Mouse (Mus musculus) kidney, adult 2 months (tissue): Measurements from ENCODE around the gene Tmbim1.

Source experiments
- CTCF ChIP-seq: fragments of 200-500 bp; conservative IDR thresholded peaks from 2 replicates; pipeline ENCODE4 v1.5.1; 2011; ENCODE audit warnings: low read depth, mild to moderate bottlenecking, control low read depth, low read length, moderate library complexity, mixed read lengths; ENCODE audit not compliant: insufficient read depth, insufficient read length
- POLR2A ChIP-seq: fragments of 200-500 bp; IDR thresholded peaks from one replicate; pipeline ENCODE4 v1.6.1; 2011; ENCODE audit warnings: low read depth, low read length, control low read depth

DNA sequence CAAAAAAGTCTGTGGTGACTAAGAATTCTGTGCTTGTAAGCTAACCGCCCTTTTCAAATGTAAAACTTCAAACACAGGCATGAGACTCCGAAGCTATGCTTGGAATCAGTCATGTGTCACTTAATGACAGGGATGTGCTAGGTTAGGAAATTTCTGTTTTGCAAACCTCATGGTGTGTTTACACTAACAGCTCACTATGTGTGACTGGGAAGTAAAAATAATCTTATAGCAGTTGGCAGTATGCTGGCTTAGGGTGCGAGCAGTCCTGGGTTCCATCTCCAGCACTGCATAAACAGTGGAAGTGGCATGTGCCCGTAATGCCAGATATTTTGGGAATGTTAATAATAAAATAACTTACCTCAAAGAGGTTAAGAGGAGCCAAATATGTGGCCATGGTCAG is 476 bp downstream of the Tmbim1 start:
- TF ChIP-seq CTCF: no peak
- TF ChIP-seq POLR2A: no peak
